Mouse (Mus musculus) heart, embryonic 14.5 days (tissue): ENCODE results near the gene Tmed1. TPM values are rescaled to one million over a fixed set of nuclear protein-coding genes. Genes with fewer than 3 reads are reported as not detected.
A peak's percentile ranks its signal among the peaks of the same experiment; 100 is the strongest.
"Not testable (repeated sequence)": the region's sequence is repeated elsewhere in the genome, so short reads cannot be mapped to it uniquely, and the experiment has no call there.

ENCODE experiments used
- ATAC-seq: fragments of 200-750 bp; cut with Nextera tagmentation; 2 replicates; pipeline ENCODE4 v1.8.0; 2017; ENCODE audit warnings: low read depth, moderate TSS enrichment; ENCODE audit not compliant: insufficient number of reproducible peaks, insufficient read depth, low FRiP score
- H3K27ac ChIP-seq, 2 experiments: fragments of 200-500 bp in 1 of 2; fragments of 300-500 bp in 1 of 2; sonication (generic) in 1 of 2; replicated peaks in 1 of 2; 2 replicates each; pipeline ENCODE4 v1.5.1; 2012 to 2014; ENCODE audit warnings: low read depth in 2 of 2, low read length in 2 of 2, control low read depth in 1 of 2, mild to moderate bottlenecking in 1 of 2, mixed read lengths in 1 of 2; ENCODE audit not compliant: control insufficient read depth in 1 of 2, insufficient read depth in 1 of 2
- H3K27me3 ChIP-seq: fragments of 300-500 bp; sonication (generic); 2 replicates; pipeline ENCODE4 v1.6.1; 2014; ENCODE audit warnings: mild to moderate bottlenecking, low read length, control low read depth; ENCODE audit not compliant: control insufficient read depth, insufficient read depth
- H3K36me3 ChIP-seq: fragments of 300-500 bp; sonication (generic); 2 replicates; pipeline ENCODE4 v1.6.1; 2014; ENCODE audit warnings: mild to moderate bottlenecking, control low read depth, low read length, mixed read lengths; ENCODE audit not compliant: control insufficient read depth, insufficient read depth
- H3K4me1 ChIP-seq, 2 experiments: fragments of 200-500 bp in 1 of 2; fragments of 300-500 bp in 1 of 2; sonication (generic) in 1 of 2; 2 replicates each; pipeline ENCODE4 v1.6.1; 2012 to 2014; ENCODE audit warnings: low read length in 2 of 2, control low read depth in 1 of 2, mixed read lengths in 1 of 2; ENCODE audit not compliant: control insufficient read depth in 2 of 2, insufficient read depth in 2 of 2
- H3K4me2 ChIP-seq: fragments of 300-500 bp; sonication (generic); 2 replicates; pipeline ENCODE4 v1.6.1; 2014; ENCODE audit warnings: mild to moderate bottlenecking, low read length
- H3K4me3 ChIP-seq, 2 experiments: fragments of 200-500 bp in 1 of 2; fragments of 300-500 bp in 1 of 2; sonication (generic) in 1 of 2; 2 replicates each; pipeline ENCODE4 v1.5.1; 2012 to 2014; ENCODE audit warnings: low read length in 2 of 2, mild to moderate bottlenecking in 2 of 2, control low read depth in 1 of 2, low read depth in 1 of 2, moderate library complexity in 1 of 2; ENCODE audit not compliant: control insufficient read depth in 1 of 2, insufficient read depth in 1 of 2
- H3K9ac ChIP-seq: fragments of 300-500 bp; sonication (generic); 2 replicates; pipeline ENCODE4 v1.6.1; 2014; ENCODE audit warnings: mild to moderate bottlenecking, low read length
- H3K9me3 ChIP-seq: fragments of 300-500 bp; sonication (generic); 2 replicates; pipeline ENCODE4 v1.6.1; 2016; ENCODE audit warnings: low read length, control low read depth; ENCODE audit not compliant: control insufficient read depth
- whole genome bisulfite sequencing: fragments of 180-500 bp; shearing (Covaris S2); extraction: QIAGEN DNeasy Blood & Tissue Kit; methylation state at CpG from one replicate; pipeline ENCODE4 v1.1.7; 2014; 5-methylcytosine and 5-hydroxymethylcytosine counted together
- polyA plus RNA-seq: library from polyadenylated mRNA; unstranded; fragments of >200 nt; fragmentation: Nextera tagmentation; extraction: Ambion mirVana; gene quantifications from 2 replicates; pipeline ENCODE4 v1.2.1, GENCODE M21; 2014

Gene Tmed1
- polyA plus RNA-seq, 1 experiment from 2014 or later = 81.4 TPM

DNA sequence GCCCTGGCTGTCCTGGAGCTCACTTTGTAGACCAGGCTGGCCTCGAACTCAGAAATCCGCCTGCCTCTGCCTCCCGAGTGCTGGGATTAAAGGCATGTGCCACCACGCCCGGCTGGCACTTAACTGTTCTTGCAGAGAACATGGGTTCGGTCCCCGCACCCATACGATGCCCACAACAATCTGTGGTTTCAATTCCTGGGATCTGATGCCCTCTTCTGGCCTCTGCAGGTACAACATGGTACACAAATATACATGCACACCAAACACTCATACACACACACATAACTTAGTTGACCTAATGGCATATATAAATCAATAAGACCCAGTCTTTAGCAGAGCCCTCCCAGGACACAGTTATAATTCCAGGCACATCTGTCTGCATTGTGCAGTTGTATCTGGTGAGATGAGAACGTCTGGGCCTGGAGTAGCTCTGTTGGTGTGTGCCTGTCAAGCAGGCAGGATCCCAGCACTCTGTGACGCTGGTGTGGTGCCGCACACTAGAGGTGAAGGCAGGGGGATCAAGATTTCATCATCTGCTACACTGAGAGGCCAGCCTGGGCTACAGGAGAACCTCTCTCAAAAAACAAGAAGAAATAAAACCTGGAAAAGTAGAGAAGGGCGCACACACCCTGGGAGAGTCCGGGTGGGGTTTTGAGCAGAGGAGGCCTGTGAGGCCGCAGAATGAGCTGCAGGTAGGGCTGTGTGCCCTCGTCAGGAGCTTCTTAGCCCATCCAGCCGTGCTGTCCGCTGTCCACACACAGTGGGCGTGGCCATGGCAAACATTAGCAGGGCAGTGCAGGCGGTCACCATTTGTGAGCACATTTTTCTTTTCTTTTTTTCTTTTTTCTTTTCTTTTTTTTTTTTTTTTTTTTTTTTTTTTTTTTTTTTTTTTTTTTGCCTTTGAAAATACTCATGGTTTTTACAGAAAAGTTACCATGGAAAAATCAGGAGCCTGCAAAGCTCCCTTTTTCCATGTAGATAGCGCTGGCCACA is 40.7 kb downstream of the Tmed1 start:
- Histone ChIP-seq H3K27me3 (no peaks in the 10 kb centered on the region), H3K27ac (no peak overlapping the region), H3K4me3 (no peak overlapping the region), H3K9ac (no peak overlapping the region), H3K4me1 (0 out of 4 replicates have a peak, but pooled peaks cover 0 to under 1% of the 10 kb centered on the region in 2 experiments), H3K9me3 (no peaks in the 10 kb centered on the region), H3K4me2 (no peak overlapping the region), H3K36me3 (peaks cover 87% of the 10 kb centered on the region)
- WGBS = 90% methylated on average over 20 of the region's 20 CpGs
- no peak for ATAC-seq

- WGBS = 82% methylated on average over 7 of the region's 7 CpGs
- H3K27ac ChIP-seq, H3K4me2 ChIP-seq, H3K4me3 ChIP-seq, H3K27me3 ChIP-seq, H3K9me3 ChIP-seq, ATAC-seq, H3K9ac ChIP-seq: not testable (repeated sequence)
- peaks cover 19 to 26% of the 10 kb centered on the region in 2 experiments for H3K4me1 ChIP-seq
- peaks cover 53% of the 10 kb centered on the region for H3K36me3 ChIP-seq
Observed at GRCm38 (mm10) chr9:21464565-21464928, 45.5 kb downstream of the Tmed1 start.

DNA sequence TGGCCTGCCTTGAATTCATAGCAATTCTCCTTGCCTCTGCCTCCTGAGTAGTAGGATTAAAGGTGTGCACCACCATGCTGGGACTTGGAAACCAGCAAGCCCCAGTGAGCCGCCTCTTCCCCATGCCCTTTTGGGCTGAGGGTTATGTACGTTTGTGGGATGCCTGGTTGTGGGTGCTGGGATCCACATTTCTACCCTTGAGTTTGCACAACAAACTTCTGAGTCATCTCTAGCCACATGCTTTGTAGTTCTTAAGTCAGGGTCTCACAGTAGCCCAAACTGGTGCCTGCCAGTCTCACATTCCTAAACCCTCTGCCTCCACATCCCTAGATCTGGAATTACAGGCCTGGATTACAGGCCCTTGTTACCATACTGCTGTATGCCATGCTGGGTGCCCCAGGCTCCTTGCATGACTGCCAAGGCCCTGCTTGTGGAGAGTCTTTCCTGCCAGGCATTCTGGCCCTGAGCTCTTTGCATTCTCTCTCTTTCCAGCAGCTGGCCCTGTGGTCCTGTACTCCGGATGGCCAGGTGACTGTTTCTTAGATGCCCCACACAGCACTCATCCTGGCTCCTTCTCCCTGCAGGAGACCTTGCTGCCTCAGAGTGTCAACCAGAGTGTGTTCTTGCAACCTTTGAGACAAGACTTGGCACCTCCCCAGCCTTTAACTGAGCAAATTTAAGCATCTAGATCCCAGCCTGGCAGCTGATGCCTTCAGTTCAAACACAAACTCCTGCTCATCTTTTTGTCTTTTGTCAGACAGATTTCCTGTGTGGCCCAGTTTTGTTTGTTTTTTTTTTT is 46.1 kb downstream of the Tmed1 start:
- Histone ChIP-seq H3K9me3 (no peaks in the 10 kb centered on the region), H3K9ac (peak overlapping the region; percentile 27), H3K27ac (peak overlapping the region; percentile 84 to 89), H3K4me2 (peak overlapping the region; percentile 27), H3K36me3 (peaks cover 47% of the 10 kb centered on the region), H3K27me3 (no peaks in the 10 kb centered on the region), H3K4me1 (peaks cover 19 to 26% of the 10 kb centered on the region in 2 experiments), H3K4me3 (no peak overlapping the region)
- no peak for ATAC-seq
- WGBS = 60% methylated on average over 3 of the region's 3 CpGs

- peaks cover 39% of the 10 kb centered on the region for H3K36me3 ChIP-seq
- ATAC-seq = peak; percentile 66
- no peaks in the 10 kb centered on the region for H3K9me3 ChIP-seq
- peak overlapping the region; percentile 31 for H3K9ac ChIP-seq
- 7% methylated on average over 5 of the region's 5 CpGs for WGBS
- H3K27ac ChIP-seq = peak overlapping the region; percentile 84 to 89
- no peaks in the 10 kb centered on the region for H3K27me3 ChIP-seq
- no peak overlapping the region for H3K4me3 ChIP-seq
- H3K4me1 ChIP-seq = peaks cover 19 to 30% of the 10 kb centered on the region in 2 experiments
- peak overlapping the region; percentile 27 for H3K4me2 ChIP-seq
Observed at GRCm38 (mm10) chr9:21463138-21463590, 46.9 kb downstream of the Tmed1 start.

DNA sequence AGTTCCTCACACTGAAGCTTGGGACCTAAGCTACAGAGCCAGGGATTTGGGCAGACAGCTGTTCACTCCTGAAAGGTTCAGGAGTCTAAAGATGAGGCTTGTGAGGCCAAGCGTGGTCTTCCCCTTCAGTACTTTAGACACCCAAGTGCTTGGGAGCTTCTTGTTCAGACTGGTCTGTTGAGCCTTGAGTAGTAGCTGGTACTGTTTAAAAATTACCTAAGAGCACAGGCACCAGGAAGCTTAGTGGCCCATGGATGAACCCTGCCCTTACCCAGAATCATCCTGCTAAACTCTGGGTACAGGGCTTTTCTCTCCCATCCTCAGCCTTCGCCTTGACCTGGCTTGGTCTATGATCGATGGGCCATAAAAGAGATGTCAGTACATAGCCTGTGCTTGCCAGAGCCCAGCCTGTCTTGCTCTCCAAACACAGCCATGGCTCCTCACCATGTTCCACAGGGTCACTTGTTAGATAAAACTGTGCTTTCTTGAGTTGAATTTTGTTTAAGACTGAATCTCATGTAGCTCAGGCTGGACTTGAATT is 49.6 kb downstream of the Tmed1 start:
- 93% methylated on average over 3 of the region's 3 CpGs for WGBS
- no peaks in the 10 kb centered on the region for H3K9me3 ChIP-seq
- peaks cover 15% of the 10 kb centered on the region for H3K36me3 ChIP-seq
- H3K9ac ChIP-seq = no peak overlapping the region
- ATAC-seq = no peak
- no peak overlapping the region for H3K4me3 ChIP-seq
- H3K4me1 ChIP-seq = peaks cover 19 to 32% of the 10 kb centered on the region in 2 experiments
- H3K4me2 ChIP-seq = no peak overlapping the region
- no peaks in the 10 kb centered on the region for H3K27me3 ChIP-seq
- no peak overlapping the region for H3K27ac ChIP-seq

GRCm38 (mm10) chr9:21458821-21459220 is 51.2 kb downstream of the Tmed1 start:
- no peak for ATAC-seq
- Histone ChIP-seq H3K4me3 (no peak overlapping the region), H3K27ac (no peak overlapping the region), H3K4me1 (peaks cover 20 to 32% of the 10 kb centered on the region in 2 experiments), H3K27me3 (no peaks in the 10 kb centered on the region), H3K9me3 (no peaks in the 10 kb centered on the region), H3K36me3 (peaks cover 11% of the 10 kb centered on the region; the same call in 1 of the 2 replicates), H3K4me2 (no peak overlapping the region), H3K9ac (no peak overlapping the region)
- WGBS = 74% methylated on average over 3 of the region's 3 CpGs
